Mouse (Mus musculus) liver, embryonic 14.5 days (tissue): ENCODE results near the gene Slc5a6. TPM values are rescaled to one million over a fixed set of nuclear protein-coding genes. Genes with fewer than 3 reads are reported as not detected.
"Not testable (repeated sequence)": the region's sequence is repeated elsewhere in the genome, so short reads cannot be mapped to it uniquely, and the experiment has no call there.

ENCODE experiments used
- ATAC-seq: fragments of 200-750 bp; cut with Nextera tagmentation; 2 replicates; pipeline ENCODE4 v1.8.0; 2017; ENCODE audit warnings: moderate number of reproducible peaks, mild to moderate bottlenecking, moderate library complexity; ENCODE audit not compliant: insufficient read depth
- DNase-seq, 3 experiments: peaks; one replicate each; pipeline ENCODE4 v3.0.0-alpha.2; 2012 to 2013; ENCODE audit warnings: low read depth in 3 of 3, low spot score in 3 of 3
- H3K27ac ChIP-seq: fragments of 300-500 bp; sonication (generic); 2 replicates; pipeline ENCODE4 v1.5.1; 2014; ENCODE audit warnings: moderate library complexity, mild to moderate bottlenecking, control low read depth, inconsistent platforms
- H3K27me3 ChIP-seq: fragments of 300-500 bp; sonication (generic); 2 replicates; pipeline ENCODE4 v1.6.1; 2014; ENCODE audit warnings: mild to moderate bottlenecking, low read length, moderate library complexity; ENCODE audit not compliant: control insufficient read depth, insufficient read depth
- H3K36me3 ChIP-seq: fragments of 300-500 bp; sonication (generic); replicated peaks from 2 replicates; pipeline ENCODE4 v1.6.1; 2014; ENCODE audit warnings: low read depth; ENCODE audit not compliant: control insufficient read depth, insufficient read depth
- H3K4me1 ChIP-seq, 2 experiments: fragments of 200-500 bp in 1 of 2; fragments of 300-500 bp in 1 of 2; sonication (generic) in 1 of 2; replicated peaks; 2 replicates each; pipeline ENCODE4 v1.6.1; 2012 to 2014; ENCODE audit warnings: antibody characterized with exemption in 1 of 2, inconsistent platforms in 1 of 2, low read length in 1 of 2; ENCODE audit not compliant: control insufficient read depth in 2 of 2, insufficient read depth in 2 of 2
- H3K4me2 ChIP-seq: fragments of 300-500 bp; sonication (generic); 2 replicates; pipeline ENCODE4 v1.6.1; 2014; ENCODE audit warnings: low read depth, mild to moderate bottlenecking, control low read depth, moderate library complexity
- H3K4me3 ChIP-seq, 2 experiments: fragments of 200-500 bp in 1 of 2; fragments of 300-500 bp in 1 of 2; sonication (generic) in 1 of 2; 2 replicates each; pipeline ENCODE4 v1.5.1; 2012 to 2014; ENCODE audit warnings: low read depth in 2 of 2, low read length in 2 of 2, mild to moderate bottlenecking in 2 of 2, control low read depth in 1 of 2, inconsistent platforms in 1 of 2, moderate library complexity in 1 of 2; ENCODE audit not compliant: insufficient read depth in 1 of 2
- H3K9ac ChIP-seq: fragments of 300-500 bp; sonication (generic); replicated peaks from 2 replicates; pipeline ENCODE4 v1.6.1; 2014; ENCODE audit warnings: mild to moderate bottlenecking, control low read depth, moderate library complexity
- H3K9me3 ChIP-seq: fragments of 300-500 bp; sonication (generic); 2 replicates; pipeline ENCODE4 v1.6.1; 2016; ENCODE audit warnings: low read length, mixed read lengths; ENCODE audit not compliant: control insufficient read depth
- CTCF ChIP-seq: IDR thresholded peaks from 2 replicates; pipeline ENCODE4 v1.5.1; 2016; ENCODE audit warnings: antibody characterized with exemption, low read depth, control low read depth
- EP300 ChIP-seq: IDR thresholded peaks from 2 replicates; pipeline ENCODE4 v1.6.1; 2016; ENCODE audit warnings: antibody characterized with exemption, low read depth
- WGBS: fragments of 180-500 bp; shearing (Covaris S2); extraction: QIAGEN DNeasy Blood & Tissue Kit; methylation state at CpG from one replicate; pipeline ENCODE4 v1.1.7; 2014; ENCODE audit not compliant: insufficient replicate concordance; 5-methylcytosine and 5-hydroxymethylcytosine counted together
- polyA plus RNA-seq, 2 experiments: library from polyadenylated mRNA; depleted of rRNA in 1 of 2; stranded (reverse) in 1 of 2; unstranded in 1 of 2; fragments of >200 nt; fragmentation: Nextera tagmentation in 1 of 2; extraction: Ambion mirVana in 1 of 2; gene quantifications; 2 replicates each; pipeline versions ENCODE4 v1.2.1 to v1.2.3; 2012 to 2014

Slc5a6 gene
- polyA plus RNA-seq, 2 experiments = 2.3 to 5.2 TPM

GRCm38 (mm10) chr5:31034669-31035068 lies 14.1 kb downstream of the Slc5a6 start:
- TF ChIP-seq EP300 = no peak
- no peak for TF ChIP-seq CTCF
- no peaks in the 10 kb centered on the region for H3K4me1 ChIP-seq
- no peak for ATAC-seq
- no peak overlapping the region for H3K27ac ChIP-seq
- DNase-seq = no peak
- no peak overlapping the region for H3K9ac ChIP-seq
- no peak overlapping the region for H3K4me2 ChIP-seq
- 69% methylated on average over 6 of the region's 6 CpGs for WGBS
- H3K4me3 ChIP-seq = no peak overlapping the region
- no peaks in the 10 kb centered on the region for H3K27me3 ChIP-seq
- no peaks in the 10 kb centered on the region for H3K36me3 ChIP-seq
- H3K9me3 ChIP-seq = no peaks in the 10 kb centered on the region

GRCm38 (mm10) chr5:31031508-31031907 lies 17.2 kb downstream of the Slc5a6 start:
- TF ChIP-seq CTCF (no peak), EP300 (no peak)
- no peak overlapping the region for H3K27ac ChIP-seq
- no peak overlapping the region for H3K4me3 ChIP-seq
- H3K4me1 ChIP-seq = no peaks in the 10 kb centered on the region
- ATAC-seq = no peak
- no peak overlapping the region for H3K4me2 ChIP-seq
- no peak for DNase-seq
- H3K9ac ChIP-seq = no peak overlapping the region
- no peaks in the 10 kb centered on the region for H3K27me3 ChIP-seq
- H3K9me3 ChIP-seq = no peaks in the 10 kb centered on the region
- 69% methylated on average over 8 of the region's 8 CpGs for WGBS
- no peaks in the 10 kb centered on the region for H3K36me3 ChIP-seq

DNA sequence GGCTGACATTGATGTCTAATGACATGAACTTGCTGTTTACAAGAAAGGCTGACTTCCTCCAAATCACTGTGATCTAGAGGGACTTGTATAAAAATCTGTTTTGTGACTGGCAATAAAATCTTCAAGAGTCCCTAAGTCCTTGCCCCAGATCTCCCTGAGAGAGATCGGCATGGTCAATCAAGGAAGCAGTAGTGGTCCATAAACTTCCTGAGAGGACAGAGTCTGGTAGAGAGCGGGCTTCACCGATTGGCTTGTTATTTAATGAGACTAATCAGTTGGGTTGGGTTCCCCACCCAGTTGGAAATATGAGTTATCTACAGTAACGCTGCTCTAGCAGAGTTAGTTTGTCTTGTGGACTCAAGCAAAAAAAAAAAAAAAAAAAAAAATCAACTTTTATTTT lies 17.8 kb downstream of the Slc5a6 start:
- 41% methylated on average over 4 of the region's 4 CpGs for WGBS
- Histone ChIP-seq H3K4me3 (no peak overlapping the region), H3K4me2 (no peak overlapping the region), H3K4me1 (no peaks in the 10 kb centered on the region), H3K27me3 (no peaks in the 10 kb centered on the region), H3K9me3 (no peaks in the 10 kb centered on the region), H3K36me3 (no peaks in the 10 kb centered on the region), H3K9ac (no peak overlapping the region), H3K27ac (no peak overlapping the region)
- no peak for DNase-seq
- ATAC-seq = no peak
- no peak for TF ChIP-seq EP300

GRCm38 (mm10) chr5:31024641-31025040 lies 24.1 kb downstream of the Slc5a6 start:
- Histone ChIP-seq H3K9me3 (no peaks in the 10 kb centered on the region), H3K27ac (no peak overlapping the region), H3K27me3 (no peaks in the 10 kb centered on the region), H3K4me2 (no peak overlapping the region), H3K4me1 (no peaks in the 10 kb centered on the region), H3K4me3 (no peak overlapping the region), H3K36me3 (no peaks in the 10 kb centered on the region), H3K9ac (no peak overlapping the region)
- TF ChIP-seq EP300 (no peak), CTCF (no peak)
- ATAC-seq (no peak), DNase-seq (no peak)

DNA sequence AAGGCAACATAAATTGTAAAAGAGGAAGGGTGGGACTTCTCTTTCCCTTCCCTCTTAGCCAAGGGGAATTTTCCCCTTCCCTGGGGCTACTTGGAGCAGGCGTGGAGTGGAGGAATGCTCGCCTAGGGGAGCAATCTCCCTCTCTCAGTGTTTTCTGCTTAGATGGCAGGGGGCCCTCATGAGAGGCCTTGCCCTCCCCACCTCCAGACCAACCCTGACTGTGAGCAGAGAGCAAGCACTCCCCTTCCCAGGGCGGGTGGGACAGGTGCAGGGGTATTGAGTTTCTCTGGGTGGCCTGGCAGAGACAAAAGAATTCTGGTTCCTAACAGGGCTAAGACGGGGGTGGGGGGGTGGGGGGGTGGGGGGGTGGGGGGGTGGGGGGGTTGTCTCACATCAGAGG lies 25.5 kb downstream of the Slc5a6 start:
- no peak for DNase-seq
- 34% methylated on average over 3 of the region's 4 CpGs for WGBS
- Histone ChIP-seq H3K9me3 (no peaks in the 10 kb centered on the region), H3K27ac (no peak overlapping the region), H3K4me1 (no peaks in the 10 kb centered on the region), H3K9ac (no peak overlapping the region), H3K27me3 (no peaks in the 10 kb centered on the region), H3K4me2 (no peak overlapping the region), H3K4me3 (no peak overlapping the region), H3K36me3 (no peaks in the 10 kb centered on the region)
- TF ChIP-seq CTCF (no peak), EP300 (no peak)
- no peak for ATAC-seq

- WGBS = 60% methylated on average over 1 of the region's 1 CpGs
- H3K27ac ChIP-seq = no peak overlapping the region
- ATAC-seq = no peak
- H3K36me3 ChIP-seq = no peaks in the 10 kb centered on the region
- no peaks in the 10 kb centered on the region for H3K27me3 ChIP-seq
- no peaks in the 10 kb centered on the region for H3K4me1 ChIP-seq
- H3K4me2 ChIP-seq = no peak overlapping the region
- no peak for DNase-seq
- H3K9me3 ChIP-seq = no peaks in the 10 kb centered on the region
- TF ChIP-seq CTCF (no peak), EP300 (no peak)
- H3K4me3 ChIP-seq = no peak overlapping the region
- no peak overlapping the region for H3K9ac ChIP-seq
Measured at GRCm38 (mm10) chr5:31022690-31023089, 26.0 kb downstream of the Slc5a6 start.

- not testable (repeated sequence) for ATAC-seq, H3K4me1 ChIP-seq, H3K4me3 ChIP-seq, H3K9me3 ChIP-seq, DNase-seq, H3K36me3 ChIP-seq, H3K27me3 ChIP-seq, H3K27ac ChIP-seq, H3K4me2 ChIP-seq, H3K9ac ChIP-seq
- 73% methylated on average over 4 of the region's 5 CpGs for WGBS
Measured at GRCm38 (mm10) chr5:31021790-31022189, 26.9 kb downstream of the Slc5a6 start.
